Mouse (Mus musculus): ENCODE measurements around the gene Glb1. TPM values are rescaled to one million over a fixed set of nuclear protein-coding genes. Genes with fewer than 3 reads are reported as not detected.

Glb1 gene
- 75.5 TPM for polyA plus RNA-seq (2014; fragmentation: Illumina TruSeq; extraction: RNeasy Lipid Tissue Mini Kit (QIAGEN cat#74804); ENCODE audit: low read depth, low replicate concordance)

GRCm38 (mm10) chr9:114400949-114401684 lies at the start of gene Glb1, which contains the start of gene Tmppe:
Gene Glb1, plus strand, starts transcription at chr9:114401076.
Gene Tmppe, plus strand, starts transcription at chr9:114401105.

DNA sequence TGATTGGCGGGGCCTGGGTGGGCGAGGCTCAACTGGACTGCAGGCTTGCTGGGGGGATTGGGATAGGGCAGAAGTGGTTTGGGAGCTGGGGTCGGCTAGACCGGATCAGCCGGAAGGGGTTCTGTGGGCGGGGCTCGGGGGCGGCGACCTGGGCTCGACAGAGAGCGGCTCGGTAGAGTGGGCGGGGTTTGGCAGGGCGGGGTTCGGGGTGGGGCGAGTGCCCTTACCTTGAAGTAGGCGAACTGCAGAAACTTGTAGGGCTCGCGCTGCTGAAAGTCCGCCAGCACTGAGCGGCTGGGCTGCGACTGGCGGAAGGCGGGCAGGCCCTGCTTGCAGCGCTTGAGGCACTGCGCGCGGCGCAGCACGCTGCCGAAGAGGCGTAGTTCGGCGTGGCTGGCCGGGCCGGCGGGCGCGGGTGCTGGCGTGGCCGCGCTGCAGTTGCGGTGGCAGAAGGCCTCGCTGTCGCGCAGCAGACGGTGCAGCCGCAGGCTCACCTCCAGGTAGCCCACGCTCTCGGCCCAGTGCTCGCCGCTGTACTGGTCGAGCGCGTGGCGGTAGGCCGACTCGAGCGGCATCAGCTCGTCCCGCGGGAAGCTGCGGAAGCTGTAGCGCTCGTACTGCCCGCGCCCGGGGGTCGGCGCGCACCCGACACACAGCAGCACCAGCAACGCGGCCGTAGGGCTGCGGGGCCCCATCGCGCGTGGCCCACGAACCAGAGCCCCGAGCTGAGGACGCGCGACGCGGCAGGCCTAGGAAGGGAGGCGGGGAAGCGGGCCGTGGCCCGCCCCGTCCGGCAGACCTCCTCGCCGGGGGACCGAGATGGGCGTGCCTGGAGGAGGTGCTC lies 10.7 kb upstream of the Glb1 start, which contains the start of gene Crtap:
Gene Crtap (minus strand): TSS at position 771 of the 844 bp plus-strand sequence.

GRCm38 (mm10) chr9:114504816-114505215 lies 103.9 kb downstream of the Glb1 start, which contains the start of gene Ccr4:
Gene Ccr4, minus strand, starts transcription at chr9:114504916.

DNA sequence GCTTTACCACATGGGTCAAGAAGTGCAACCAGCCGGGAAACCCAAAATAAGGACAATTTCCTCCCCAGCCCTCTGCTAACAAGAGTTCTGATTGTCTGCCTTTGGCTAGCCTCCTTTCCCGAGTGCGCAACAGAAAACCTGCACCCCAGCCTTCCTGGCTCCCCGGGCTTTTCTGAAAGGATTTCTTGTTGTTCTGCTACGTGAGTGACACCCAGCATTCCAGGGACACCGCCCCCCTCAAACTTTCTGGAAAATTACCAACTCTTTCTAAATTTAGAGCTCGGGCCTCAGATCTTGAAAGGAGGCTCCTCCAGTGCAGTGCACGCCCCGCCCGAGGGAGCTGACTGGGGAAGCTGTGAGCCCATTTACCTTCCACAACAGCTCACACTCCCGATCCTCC lies 114.5 kb downstream of the Glb1 start, which contains the start of gene C130032M10Rik:
Gene C130032M10Rik (plus strand): TSS at position 334 of the 400 bp plus-strand sequence.

Other genes with a start within 250 kb of the Glb1 start
- gene Bcl2a1c, start 70.9 kb upstream of the Glb1 start, polyA plus RNA-seq (2014; fragmentation: Illumina TruSeq; extraction: RNeasy Lipid Tissue Mini Kit (QIAGEN cat#74804); ENCODE audit: low read depth, low replicate concordance) = not detected
- gene Crtap, start 10.4 kb upstream of the Glb1 start, polyA plus RNA-seq (2014; fragmentation: Illumina TruSeq; extraction: RNeasy Lipid Tissue Mini Kit (QIAGEN cat#74804); ENCODE audit: low read depth, low replicate concordance) = 62.8 TPM
- gene Tmppe, start within 50 bp of the Glb1 start, polyA plus RNA-seq (2014; fragmentation: Illumina TruSeq; extraction: RNeasy Lipid Tissue Mini Kit (QIAGEN cat#74804); ENCODE audit: low read depth, low replicate concordance) = 4.7 TPM
- 0.55 TPM for gene Ccr4, start 103.8 kb downstream of the Glb1 start, polyA plus RNA-seq (2014; fragmentation: Illumina TruSeq; extraction: RNeasy Lipid Tissue Mini Kit (QIAGEN cat#74804); ENCODE audit: low read depth, low replicate concordance)
- gene C130032M10Rik, start 114.6 kb downstream of the Glb1 start, polyA plus RNA-seq (2014; fragmentation: Illumina TruSeq; extraction: RNeasy Lipid Tissue Mini Kit (QIAGEN cat#74804); ENCODE audit: low read depth, low replicate concordance) = not detected
- gene Trim71, start 163.3 kb downstream of the Glb1 start, polyA plus RNA-seq (2014; fragmentation: Illumina TruSeq; extraction: RNeasy Lipid Tissue Mini Kit (QIAGEN cat#74804); ENCODE audit: low read depth, low replicate concordance) = not detected
- 36.9 TPM for gene Cnot10, start 239.1 kb downstream of the Glb1 start, polyA plus RNA-seq (2014; fragmentation: Illumina TruSeq; extraction: RNeasy Lipid Tissue Mini Kit (QIAGEN cat#74804); ENCODE audit: low read depth, low replicate concordance)

Data from adipose tissue, adult 10 weeks (tissue).